Mouse (Mus musculus): ENCODE data around the gene Snx3. TPM values are rescaled to one million over a fixed set of nuclear protein-coding genes. Genes with fewer than 3 reads are reported as not detected.

Gene Snx3
- polyA plus RNA-seq, 1 experiment = 328 TPM

DNA sequence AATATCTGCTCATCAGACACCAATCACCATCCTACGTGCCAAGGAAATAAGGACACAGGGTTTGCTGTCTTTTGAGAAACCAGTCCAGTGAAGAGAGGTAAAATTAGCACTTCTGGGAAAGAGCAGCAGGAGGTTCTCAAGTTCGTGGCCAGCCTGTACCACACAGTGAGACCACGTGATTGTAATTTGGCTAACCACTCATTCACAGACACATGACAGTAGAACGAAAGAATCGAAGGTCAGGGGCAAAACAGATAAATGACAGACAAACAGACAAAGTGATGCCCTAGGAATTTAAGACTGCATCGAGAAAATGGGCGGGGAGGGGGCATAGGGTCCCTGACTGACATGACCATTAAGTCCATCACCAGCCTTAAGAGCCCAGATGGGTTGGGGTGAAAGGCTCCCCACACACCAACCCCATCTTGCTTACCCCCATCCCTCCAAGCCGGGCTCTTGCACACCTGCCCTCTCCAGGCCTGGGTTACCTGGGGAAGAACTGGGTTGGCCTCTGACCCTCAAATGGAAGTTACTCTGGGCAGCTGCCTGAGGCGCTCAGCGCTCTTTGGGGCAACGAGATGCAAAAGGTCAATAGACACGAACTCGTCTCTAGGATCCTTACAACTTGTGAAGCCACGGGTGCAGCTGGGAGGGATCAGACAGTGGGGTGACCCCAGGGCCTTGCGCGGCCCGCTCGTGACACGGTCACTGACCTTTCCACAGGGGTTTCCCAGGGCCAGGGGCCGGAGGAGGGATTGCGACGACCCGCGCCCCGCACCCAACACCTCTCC, 24.1 kb upstream of the Snx3 start:
- TF ChIP-seq POLR2A (IDR thresholded peaks at IDR 0.05; ENCODE audit: borderline replicate concordance, low read depth, low read length) (no peak), CTCF (IDR thresholded peaks at IDR 0.05; ENCODE audit: low read depth, low read length) (no peak)
- peaks cover 20% of the 10 kb centered on the region for H3K4me1 ChIP-seq (ENCODE audit: control insufficient read depth, insufficient read depth, low read length)

DNA sequence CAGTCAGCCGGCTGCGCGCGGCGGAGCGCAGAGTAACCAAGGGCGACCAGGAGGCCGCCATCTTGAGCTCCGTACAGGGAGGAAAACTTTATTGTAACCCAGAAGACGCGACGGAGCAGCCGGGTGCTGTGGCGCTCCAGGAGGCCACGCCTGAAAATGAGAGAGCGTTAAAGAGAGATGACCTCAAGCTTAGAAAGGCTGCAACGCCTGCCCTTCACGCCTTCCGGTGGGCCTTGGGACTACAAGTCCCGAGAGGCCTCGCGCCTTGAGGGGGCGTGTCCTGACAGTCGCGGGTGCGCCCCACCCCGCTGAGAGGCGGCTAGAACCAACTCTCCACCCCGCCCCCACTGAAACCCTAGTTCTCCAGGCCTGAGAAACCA, 23.5 kb upstream of the Snx3 start, which contains the start of gene Afg1l:
Afg1l (minus strand) TSS at position 225 of the 380 bp plus-strand sequence.
- Histone ChIP-seq H3K4me1 (ENCODE audit: control insufficient read depth, insufficient read depth, low read length) (peaks cover 20% of the 10 kb centered on the region), H3K4me3 (ENCODE audit: insufficient read depth, low read length) (peak within 1 kb of the TSS; percentile 68), H3K27ac (ENCODE audit: insufficient read depth, low read depth, low read length) (peak within 1 kb of the TSS; percentile 90)
- no peak for TF ChIP-seq CTCF (IDR thresholded peaks at IDR 0.05; ENCODE audit: low read depth, low read length)
- TF ChIP-seq POLR2A (IDR thresholded peaks at IDR 0.05; ENCODE audit: borderline replicate concordance, low read depth, low read length) = peak; percentile 83

More for the DNA sequence above, 24.1 kb upstream of the Snx3 start:
- H3K27ac ChIP-seq (ENCODE audit: insufficient read depth, low read depth, low read length) = peak overlapping the region; percentile 90
- peak overlapping the region; percentile 68 for H3K4me3 ChIP-seq (ENCODE audit: insufficient read depth, low read length)

DNA sequence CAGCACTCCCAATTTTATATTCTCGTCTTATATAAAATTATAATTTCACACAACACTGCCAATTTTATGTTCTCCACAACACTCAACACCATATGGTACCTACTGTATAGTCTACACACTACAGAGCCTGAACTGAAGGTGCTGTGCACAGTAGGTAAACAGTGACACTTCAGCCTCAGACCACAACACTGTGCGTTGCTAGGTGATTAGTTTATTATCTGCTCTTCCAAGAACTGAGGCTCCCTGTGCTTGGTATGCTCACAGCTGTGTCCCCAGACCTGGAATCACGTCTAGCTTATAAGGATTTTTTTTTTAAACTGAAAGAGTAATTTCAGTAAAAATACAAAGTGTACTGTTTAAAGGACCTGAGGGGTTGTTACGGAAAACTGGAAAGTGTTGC, 21.1 kb upstream of the Snx3 start:
- Histone ChIP-seq H3K27ac (ENCODE audit: insufficient read depth, low read depth, low read length) (no peak overlapping the region), H3K4me3 (ENCODE audit: insufficient read depth, low read length) (no peak overlapping the region), H3K4me1 (ENCODE audit: control insufficient read depth, insufficient read depth, low read length) (peaks cover 18% of the 10 kb centered on the region)
- no peak for TF ChIP-seq POLR2A (IDR thresholded peaks at IDR 0.05; ENCODE audit: borderline replicate concordance, low read depth, low read length)
- no peak for TF ChIP-seq CTCF (IDR thresholded peaks at IDR 0.05; ENCODE audit: low read depth, low read length)

DNA sequence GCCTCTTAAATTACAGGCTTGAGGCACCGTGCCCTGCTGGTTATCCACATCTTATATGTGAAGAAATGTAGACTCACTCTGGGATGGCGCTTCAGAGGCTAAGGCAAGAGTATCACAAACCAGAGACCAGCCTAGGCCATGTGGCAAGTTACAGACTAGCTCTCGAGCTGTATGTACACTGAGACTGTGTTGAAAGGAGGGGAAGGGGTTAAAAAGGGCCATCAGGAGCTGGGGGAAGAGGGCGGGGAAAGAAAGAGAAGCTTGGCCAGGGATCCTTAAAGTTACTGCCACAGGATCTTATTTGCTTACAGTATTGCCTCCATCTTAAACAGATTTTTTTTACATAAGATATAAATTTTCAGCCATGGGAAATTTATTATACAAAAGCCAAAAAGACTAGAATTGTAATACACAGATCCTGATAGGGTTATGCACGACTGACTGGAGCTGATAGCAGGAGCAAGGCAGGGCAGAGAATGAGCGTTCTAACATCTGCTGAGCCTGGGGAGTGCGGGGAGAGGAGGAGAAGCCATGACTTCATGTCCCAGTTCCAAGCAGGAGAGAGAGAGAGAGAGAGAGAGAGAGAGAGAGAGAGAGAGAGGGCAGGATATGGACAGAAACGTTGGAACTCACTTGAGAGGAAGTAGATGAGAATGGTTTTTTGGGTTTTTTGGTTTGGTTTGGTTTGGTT, 13.1 kb upstream of the Snx3 start:
- H3K4me3 ChIP-seq (ENCODE audit: insufficient read depth, low read length) = no peak overlapping the region
- TF ChIP-seq POLR2A (IDR thresholded peaks at IDR 0.05; ENCODE audit: borderline replicate concordance, low read depth, low read length) (no peak), CTCF (IDR thresholded peaks at IDR 0.05; ENCODE audit: low read depth, low read length) (no peak)
- H3K4me1 ChIP-seq (ENCODE audit: control insufficient read depth, insufficient read depth, low read length) = peaks cover 10% of the 10 kb centered on the region
- H3K27ac ChIP-seq (ENCODE audit: insufficient read depth, low read depth, low read length) = no peak overlapping the region

DNA sequence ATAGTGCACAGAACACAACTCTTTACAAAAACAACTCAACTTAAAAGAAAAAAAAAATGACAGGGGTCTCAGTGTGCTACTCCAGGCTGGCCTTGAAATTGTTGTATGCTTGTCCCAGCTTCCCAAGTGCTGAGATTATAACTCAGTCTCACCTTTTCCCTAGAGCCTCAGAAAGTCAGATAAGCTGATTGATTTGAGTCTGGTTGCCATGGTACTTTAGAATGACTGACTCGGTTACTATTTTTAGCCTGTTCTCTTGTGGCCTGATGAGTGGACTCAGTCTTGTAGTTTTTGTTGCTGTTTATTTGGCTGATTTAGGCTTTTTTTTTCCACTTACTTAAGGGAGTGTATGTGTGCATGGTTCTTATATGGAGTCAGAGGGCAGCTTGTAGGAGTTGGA, 10.7 kb upstream of the Snx3 start:
- TF ChIP-seq CTCF (IDR thresholded peaks at IDR 0.05; ENCODE audit: low read depth, low read length) = no peak
- TF ChIP-seq POLR2A (IDR thresholded peaks at IDR 0.05; ENCODE audit: borderline replicate concordance, low read depth, low read length) = no peak
- no peak overlapping the region for H3K27ac ChIP-seq (ENCODE audit: insufficient read depth, low read depth, low read length)
- H3K4me3 ChIP-seq (ENCODE audit: insufficient read depth, low read length) = no peak overlapping the region
- peaks cover 7% of the 10 kb centered on the region for H3K4me1 ChIP-seq (ENCODE audit: control insufficient read depth, insufficient read depth, low read length)

DNA sequence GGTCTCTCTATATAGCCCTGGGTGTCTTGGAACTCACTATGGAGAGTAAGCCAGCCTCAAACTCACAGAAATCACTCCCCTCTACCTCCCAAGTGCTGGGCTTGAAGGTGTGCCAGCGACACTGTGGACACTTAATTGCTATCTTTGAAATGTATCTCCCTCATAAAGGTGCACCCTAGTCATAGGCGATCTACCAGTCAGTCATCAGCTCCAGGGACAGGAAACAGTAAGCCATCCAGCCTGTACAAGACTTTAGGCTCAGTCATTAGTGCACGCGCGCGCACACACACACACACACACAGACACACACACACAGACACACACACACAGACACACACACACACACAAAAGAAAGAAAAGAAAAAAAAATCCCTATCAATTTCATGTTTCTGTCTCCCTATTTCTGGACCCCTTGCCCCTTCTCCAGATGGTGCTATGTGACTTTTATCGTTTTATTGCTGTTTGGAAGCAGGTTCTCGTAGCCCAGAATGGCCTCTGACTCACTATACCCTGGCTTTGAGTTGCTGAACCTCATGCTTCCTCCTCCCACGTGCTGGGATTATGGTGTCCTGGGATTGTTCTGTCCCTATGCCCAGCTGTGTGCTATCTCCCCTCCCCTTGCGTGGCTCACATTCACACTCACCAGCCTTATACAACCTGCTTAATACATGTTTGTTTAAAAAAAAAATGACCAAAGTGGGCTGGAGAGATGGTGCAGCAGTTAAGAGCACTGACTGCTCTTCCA, 9.6 kb upstream of the Snx3 start:
- H3K4me1 ChIP-seq (ENCODE audit: control insufficient read depth, insufficient read depth, low read length) = peaks cover 6% of the 10 kb centered on the region
- no peak overlapping the region for H3K4me3 ChIP-seq (ENCODE audit: insufficient read depth, low read length)
- no peak for TF ChIP-seq POLR2A (IDR thresholded peaks at IDR 0.05; ENCODE audit: borderline replicate concordance, low read depth, low read length)
- no peak for TF ChIP-seq CTCF (IDR thresholded peaks at IDR 0.05; ENCODE audit: low read depth, low read length)
- no peak overlapping the region for H3K27ac ChIP-seq (ENCODE audit: insufficient read depth, low read depth, low read length)

DNA sequence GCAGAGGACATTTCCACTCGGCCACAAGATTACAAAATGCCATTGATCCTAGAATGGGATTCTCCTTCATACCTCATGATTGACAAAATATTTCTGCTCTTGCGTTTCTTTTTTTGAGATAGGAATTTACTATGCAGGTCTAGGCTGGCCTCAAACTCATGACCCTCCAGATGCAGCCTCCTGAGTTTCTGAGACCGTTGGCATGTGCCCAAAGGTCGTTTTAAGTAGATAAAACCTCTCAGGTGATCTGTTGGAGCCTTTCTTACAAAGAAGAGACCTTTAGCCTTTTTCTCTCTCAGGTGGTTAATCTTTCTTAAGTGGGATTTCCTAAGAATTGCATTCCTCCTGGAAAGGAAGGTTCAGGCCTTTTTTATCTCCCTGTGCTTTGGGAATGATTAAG, 8.8 kb upstream of the Snx3 start:
- TF ChIP-seq POLR2A (IDR thresholded peaks at IDR 0.05; ENCODE audit: borderline replicate concordance, low read depth, low read length) (no peak), CTCF (IDR thresholded peaks at IDR 0.05; ENCODE audit: low read depth, low read length) (no peak)
- no peak overlapping the region for H3K4me3 ChIP-seq (ENCODE audit: insufficient read depth, low read length)
- peaks cover 6% of the 10 kb centered on the region for H3K4me1 ChIP-seq (ENCODE audit: control insufficient read depth, insufficient read depth, low read length)
- H3K27ac ChIP-seq (ENCODE audit: insufficient read depth, low read depth, low read length) = no peak overlapping the region

DNA sequence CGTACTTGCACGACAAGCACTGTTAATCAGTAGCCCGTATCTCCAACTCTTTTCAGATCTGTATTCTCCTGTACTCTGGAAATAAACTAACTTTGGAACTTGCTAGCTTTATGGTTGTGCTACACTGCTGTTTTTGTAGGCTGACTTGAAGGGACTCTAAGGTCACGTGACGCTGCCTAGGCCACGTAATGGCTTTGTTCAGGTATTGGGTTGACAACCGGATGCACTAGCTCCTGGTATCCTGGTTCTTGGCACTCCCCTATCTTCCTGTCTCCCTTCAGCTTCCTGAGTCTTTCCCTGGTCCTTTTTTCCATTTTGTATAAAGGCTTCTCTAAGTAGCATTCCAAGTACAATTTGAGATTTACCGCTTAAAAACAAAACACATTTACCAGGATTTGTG, 1.2 kb upstream of the Snx3 start:
- Histone ChIP-seq H3K4me1 (ENCODE audit: control insufficient read depth, insufficient read depth, low read length) (peaks cover 14% of the 10 kb centered on the region), H3K27ac (ENCODE audit: insufficient read depth, low read depth, low read length) (no peak overlapping the region), H3K4me3 (ENCODE audit: insufficient read depth, low read length) (no peak overlapping the region)
- TF ChIP-seq CTCF (IDR thresholded peaks at IDR 0.05; ENCODE audit: low read depth, low read length) (no peak), POLR2A (IDR thresholded peaks at IDR 0.05; ENCODE audit: borderline replicate concordance, low read depth, low read length) (no peak)

DNA sequence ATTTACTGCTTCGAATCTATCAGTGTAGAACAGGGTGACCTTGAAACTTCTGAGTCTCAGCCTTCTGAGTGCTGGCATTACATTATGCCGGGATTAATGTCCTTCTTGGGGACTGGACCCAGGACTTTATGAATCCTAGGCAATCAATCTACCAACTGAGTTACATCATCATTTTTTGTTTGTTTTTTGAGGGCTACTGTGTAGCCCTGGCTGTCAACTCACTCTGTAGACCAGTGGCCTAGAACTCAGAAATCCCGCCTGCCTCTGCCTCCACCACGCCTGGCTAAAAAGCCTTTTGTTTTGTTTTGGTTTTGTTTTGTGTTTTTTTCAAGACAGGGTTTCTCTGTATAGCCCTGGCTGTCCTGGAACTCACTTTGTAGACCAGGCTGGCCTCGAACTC, 669 bp upstream of the Snx3 start:
- TF ChIP-seq CTCF (IDR thresholded peaks at IDR 0.05; ENCODE audit: low read depth, low read length) = no peak
- TF ChIP-seq POLR2A (IDR thresholded peaks at IDR 0.05; ENCODE audit: borderline replicate concordance, low read depth, low read length) = no peak
- Histone ChIP-seq H3K4me1 (ENCODE audit: control insufficient read depth, insufficient read depth, low read length) (peaks cover 14% of the 10 kb centered on the region), H3K4me3 (ENCODE audit: insufficient read depth, low read length) (peak overlapping the region; percentile 25), H3K27ac (ENCODE audit: insufficient read depth, low read depth, low read length) (peak overlapping the region; percentile 79)

Measured in bone marrow macrophage, adult 2 months (primary cell).